Mouse (Mus musculus) G1E (cell line): ENCODE results near the gene Large2.

Experiments
- CTCF ChIP-seq: IDR thresholded peaks from 2 replicates; pipeline ENCODE4 v1.5.1; 2012; ENCODE audit warnings: low read depth, low read length, inconsistent platforms, mixed read lengths
- GATA2 ChIP-seq: IDR thresholded peaks from 2 replicates; pipeline ENCODE4 v1.6.1; 2012; ENCODE audit warnings: low read depth, low read length, inconsistent platforms, borderline replicate concordance
- POLR2AphosphoS5 ChIP-seq: IDR thresholded peaks from 2 replicates; pipeline ENCODE4 v1.6.1; 2012; ENCODE audit warnings: low read depth, low read length, inconsistent platforms; ENCODE audit not compliant: insufficient replicate concordance
- TAL1 ChIP-seq: conservative IDR thresholded peaks from 2 replicates; pipeline ENCODE4 v1.6.1; 2012; ENCODE audit warnings: low read depth, low read length, inconsistent platforms, mixed read lengths

- TF ChIP-seq CTCF = no peak
- no peak for TF ChIP-seq POLR2AphosphoS5
- TF ChIP-seq TAL1 = no peak
- no peak for TF ChIP-seq GATA2
Observed at GRCm38 (mm10) chr2:92353402-92353801, 21.3 kb downstream of the Large2 start.
